14 mouse cellular contexts compared by ENCODE assay signal in the genomic region with DNA sequence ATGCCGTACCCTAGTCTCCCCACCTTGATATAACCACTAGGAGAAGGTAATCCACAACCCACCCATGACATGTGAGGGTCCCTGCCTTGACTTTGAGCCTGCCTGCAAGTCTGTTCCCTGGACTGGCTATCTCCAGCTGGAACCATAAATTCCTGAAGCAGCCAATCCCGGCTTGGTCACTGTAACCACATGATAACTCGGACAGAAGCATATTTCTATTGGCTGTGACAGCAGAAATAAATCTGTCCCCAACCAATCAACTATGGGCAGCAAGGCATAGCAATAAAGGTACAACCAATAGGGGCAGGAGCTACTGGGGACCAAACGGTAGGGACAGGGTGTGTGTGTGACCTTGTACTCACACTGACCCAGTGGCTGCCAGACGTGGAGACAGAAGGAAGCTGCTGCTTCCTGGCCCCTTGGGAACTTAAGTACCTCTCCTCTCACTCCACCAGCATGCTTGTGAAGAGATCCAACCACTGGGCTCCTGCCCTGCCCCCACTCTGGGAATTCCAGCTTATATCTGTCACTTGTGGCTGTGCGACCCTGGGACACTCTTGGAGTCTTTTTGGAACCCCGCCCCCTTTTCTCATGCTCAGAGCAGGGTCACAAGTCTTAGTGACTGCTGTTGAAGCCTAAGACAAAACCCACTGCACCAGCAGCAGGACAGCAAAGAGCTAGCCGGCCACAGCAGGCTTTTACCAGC. TPM values are rescaled to one million over a fixed set of nuclear protein-coding genes. Genes with fewer than 3 reads are reported as not detected.
A peak's percentile ranks its signal among the peaks of the same experiment; 100 is the strongest.
DNase-seq lines count a peak whose midpoint lies in the region; ATAC-seq lines count a peak whose summit lies in the region.
"Had no signal": no experiment of that assay in that cellular context is flagged by ENCODE, and none has a peak within 500 bp of the region (broad histone marks: within the 10 kb centered on the region; RNA-seq: fewer than 3 reads in every experiment).

No protein-coding gene starts in this region.

- ATAC-seq in lung, embryonic 16.5 days (ENCODE audit: low read depth), result peak; percentile 67

- no peak overlapping the region for H3K4me2 ChIP-seq in lung, embryonic 16.5 days (ENCODE audit: low read depth, low read length)
- H3K4me2 ChIP-seq: limb, embryonic 12.5 days had no signal

- H3K9me3 ChIP-seq in lung, embryonic 16.5 days (ENCODE audit: control insufficient read depth, low read length), result no peaks in the 10 kb centered on the region
- H3K9me3 ChIP-seq: limb, embryonic 12.5 days; megakaryocyte, embryonic 14.5 days had no signal

- no peak overlapping the region for H3K9ac ChIP-seq in lung, embryonic 16.5 days (ENCODE audit: low read length)
- H3K9ac ChIP-seq: limb, embryonic 12.5 days had no signal

- no peak overlapping the region; the same call in 1 of the 2 replicates for H3K27ac ChIP-seq in lung, embryonic 16.5 days (ENCODE audit: low read length)
- H3K27ac ChIP-seq: limb, embryonic 12.5 days had no signal

- no peaks in the 10 kb centered on the region for H3K36me3 ChIP-seq in lung, embryonic 16.5 days (ENCODE audit: control insufficient read depth, insufficient read depth, low read length)
- H3K36me3 ChIP-seq: limb, embryonic 12.5 days had no signal

- WGBS in lung, embryonic 16.5 days, result 21% methylated on average over 8 of the region's 8 CpGs

- H3K4me3 ChIP-seq in lung, embryonic 16.5 days (ENCODE audit: low read length), result no peak overlapping the region
- H3K4me3 ChIP-seq: limb, embryonic 12.5 days; megakaryocyte, embryonic 14.5 days had no signal

- no peaks in the 10 kb centered on the region for H3K27me3 ChIP-seq in lung, embryonic 16.5 days (ENCODE audit: control insufficient read depth, insufficient read depth, low read depth, low read length)

- peaks cover 27% of the 10 kb centered on the region for H3K4me1 ChIP-seq in lung, embryonic 16.5 days (replicated peaks; ENCODE audit: control insufficient read depth, insufficient read depth, low read length)

- DNase-seq in lung, postnatal 25 days (ENCODE audit: low spot score), result no peak
- DNase-seq in heart, postnatal 4 days, result peak; percentile 39
- DNase-seq in kidney, postnatal 25 days, result peak; percentile 24 to 67
- no peak for DNase-seq in cerebellum, adult 18-20 months
- no peak for DNase-seq in cerebellum, adult 8-10 months
- DNase-seq in thymus, postnatal 25 days, result no peak
- DNase-seq: adrenal gland, adult 8-10 months; cerebellum, adult 9-10 months; gastrocnemius, postnatal 10 days; right cerebral cortex, postnatal 14 days; thymus, adult 2 months had no signal

RNA-seq across cellular contexts. Expression of gene Ttc34, which starts 51.8 kb away (rescaled TPM):
- 0.19 and 0.21 TPM in 2 replicates for polyA plus RNA-seq in lung, embryonic 16.5 days (2015; fragmentation: Nextera tagmentation; extraction: Ambion mirVana)
- under 1 TPM; 0.26 to 0.41 TPM for total RNA-seq in heart, postnatal 4 days (2021)
- total RNA-seq: gastrocnemius, postnatal 10 days had no signal

Comparison
In these comparisons a context has a peak if more than half of its experiments do, and no peak if none do; other contexts are left out.
1. DNase-seq: peak in heart, postnatal 4 days (single experiment) and kidney, postnatal 25 days (2 of 2); none in lung, postnatal 25 days (single experiment), cerebellum, adult 18-20 months (0 of 2), cerebellum, adult 8-10 months (single experiment) and thymus, postnatal 25 days (single experiment).